Mouse (Mus musculus) CH12.LX (cell line): ENCODE results near the gene Lama1. TPM values are rescaled to one million over a fixed set of nuclear protein-coding genes. Genes with fewer than 3 reads are reported as not detected.

Experiments used
- DNase-seq: peaks from one replicate; pipeline ENCODE4 v3.0.0-alpha.2; 2013; ENCODE audit errors: extremely low read depth
- H3K27ac ChIP-seq: 2 replicates; pipeline ENCODE4 v1.5.1; 2012; ENCODE audit warnings: low read depth, mild to moderate bottlenecking, control low read depth, moderate library complexity; ENCODE audit not compliant: insufficient read depth
- H3K27me3 ChIP-seq: replicated peaks from 2 replicates; pipeline ENCODE3; 2012; ENCODE audit warnings: inconsistent platforms
- H3K36me3 ChIP-seq, 2 experiments: replicated peaks in 1 of 2; 2 replicates each; pipeline versions ENCODE3 to v1.6.1; 2012; ENCODE audit warnings: inconsistent platforms in 1 of 2, low read length in 1 of 2, mild to moderate bottlenecking in 1 of 2, mixed read lengths in 1 of 2, moderate library complexity in 1 of 2; ENCODE audit not compliant: control insufficient read depth in 1 of 2, insufficient read depth in 1 of 2
- H3K4me1 ChIP-seq, 2 experiments: 2 replicates each; pipeline ENCODE4 v1.6.1; 2012; ENCODE audit warnings: inconsistent platforms in 1 of 2, moderate library complexity in 1 of 2; ENCODE audit not compliant: insufficient read depth in 2 of 2, control insufficient read depth in 1 of 2
- H3K4me2 ChIP-seq: 2 replicates; pipeline ENCODE4 v1.6.1; 2012; ENCODE audit warnings: low read depth, mild to moderate bottlenecking, control low read depth; ENCODE audit not compliant: poor library complexity, insufficient read depth, severe bottlenecking
- H3K4me3 ChIP-seq, 3 experiments: fragments of 150-350 bp in 1 of 3; sonication (generic) in 1 of 3; replicated peaks in 1 of 3; 2 replicates each; pipeline versions ENCODE3 to v1.5.1; 2011 to 2012; ENCODE audit warnings: low read depth in 2 of 3, low read length in 2 of 3, mild to moderate bottlenecking in 2 of 3, moderate library complexity in 2 of 3, control low read depth in 1 of 3, improper control_type of control experiment in 1 of 3, inconsistent platforms in 1 of 3, mixed read lengths in 1 of 3; ENCODE audit not compliant: poor library complexity in 1 of 3
- H3K79me2 ChIP-seq: replicated peaks from 2 replicates; pipeline ENCODE4 v1.6.1; 2012; ENCODE audit warnings: mild to moderate bottlenecking, moderate library complexity; ENCODE audit not compliant: control insufficient read depth, poor library complexity, insufficient read depth, severe bottlenecking; ENCODE audit errors: extremely low read depth
- H3K9ac ChIP-seq: 2 replicates; pipeline ENCODE4 v1.6.1; 2012; ENCODE audit warnings: low read depth, mild to moderate bottlenecking, control low read depth, moderate library complexity; ENCODE audit not compliant: insufficient read depth
- H3K9me3 ChIP-seq: replicated peaks from 2 replicates; pipeline ENCODE3; 2012; ENCODE audit warnings: low read length, inconsistent platforms, mixed read lengths
- CHD1 ChIP-seq: IDR thresholded peaks from 2 replicates; pipeline ENCODE4 v1.6.1; 2012; ENCODE audit warnings: low read depth, low read length, improper control_type of control experiment, inconsistent platforms
- CHD2 ChIP-seq: IDR thresholded peaks from 2 replicates; pipeline ENCODE4 v1.6.1; 2011; ENCODE audit warnings: low read length, improper control_type of control experiment
- CTCF ChIP-seq, 2 experiments: IDR thresholded peaks in 1 of 2; conservative IDR thresholded peaks in 1 of 2; 2 replicates each; pipeline ENCODE4 v1.5.1; 2011 to 2012; ENCODE audit warnings: low read depth in 2 of 2, low read length in 2 of 2, improper control_type of control experiment in 1 of 2, inconsistent platforms in 1 of 2, mild to moderate bottlenecking in 1 of 2, moderate library complexity in 1 of 2
- ELF1 ChIP-seq: IDR thresholded peaks from 2 replicates; pipeline ENCODE4 v1.6.1; 2014; ENCODE audit warnings: low read depth, mild to moderate bottlenecking, inconsistent platforms, low read length, improper control_type of control experiment
- ETS1 ChIP-seq: conservative IDR thresholded peaks from 2 replicates; pipeline ENCODE4 v1.6.1; 2012; ENCODE audit warnings: low read depth, mild to moderate bottlenecking, inconsistent platforms, low read length, improper control_type of control experiment, moderate library complexity
- IRF4 ChIP-seq: IDR thresholded peaks from 2 replicates; pipeline ENCODE4 v1.6.1; 2014; ENCODE audit warnings: low read depth, mild to moderate bottlenecking, inconsistent platforms, low read length, improper control_type of control experiment
- JUN ChIP-seq: IDR thresholded peaks from 2 replicates; pipeline ENCODE4 v1.6.1; 2011; ENCODE audit warnings: low read depth, mild to moderate bottlenecking, low read length, improper control_type of control experiment, moderate library complexity; ENCODE audit not compliant: insufficient read depth
- KAT2A ChIP-seq: IDR thresholded peaks from 2 replicates; pipeline ENCODE4 v1.6.1; 2012; ENCODE audit warnings: low read length, improper control_type of control experiment, inconsistent platforms; ENCODE audit not compliant: insufficient replicate concordance
- MAFK ChIP-seq: IDR thresholded peaks from 2 replicates; pipeline ENCODE4 v1.6.1; 2011; ENCODE audit warnings: low read length, improper control_type of control experiment; ENCODE audit not compliant: insufficient replicate concordance
- MAZ ChIP-seq: IDR thresholded peaks from 2 replicates; pipeline ENCODE4 v1.6.1; 2012; ENCODE audit warnings: low read depth, mild to moderate bottlenecking, inconsistent platforms, low read length, improper control_type of control experiment, moderate library complexity
- MYC ChIP-seq: IDR thresholded peaks from 2 replicates; pipeline ENCODE4 v1.6.1; 2011; ENCODE audit warnings: low read depth, mild to moderate bottlenecking, improper control_type of control experiment, low read length
- NELFE ChIP-seq: IDR thresholded peaks from 2 replicates; pipeline ENCODE4 v1.6.1; 2011; ENCODE audit warnings: low read depth, low read length, improper control_type of control experiment
- PAX5 ChIP-seq: IDR thresholded peaks from 2 replicates; pipeline ENCODE4 v1.6.1; 2012; ENCODE audit warnings: low read length, inconsistent platforms, mixed read lengths
- POLR2A ChIP-seq: IDR thresholded peaks from 2 replicates; pipeline ENCODE4 v1.6.1; 2011; ENCODE audit warnings: low read depth, mild to moderate bottlenecking, improper control_type of control experiment, low read length
- POLR2AphosphoS2 ChIP-seq: IDR thresholded peaks from 2 replicates; pipeline ENCODE4 v1.6.1; 2011; ENCODE audit warnings: low read depth, low read length, improper control_type of control experiment
- RAD21 ChIP-seq: IDR thresholded peaks from 2 replicates; pipeline ENCODE4 v1.6.1; 2011; ENCODE audit warnings: low read depth, mild to moderate bottlenecking, low read length, improper control_type of control experiment, moderate library complexity
- SIN3A ChIP-seq: IDR thresholded peaks from 2 replicates; pipeline ENCODE4 v1.6.1; 2012; ENCODE audit warnings: low read length, improper control_type of control experiment, inconsistent platforms
- TCF12 ChIP-seq: IDR thresholded peaks from 2 replicates; pipeline ENCODE4 v1.6.1; 2014; ENCODE audit warnings: low read depth, mild to moderate bottlenecking, inconsistent platforms, low read length, improper control_type of control experiment
- UBTF ChIP-seq: IDR thresholded peaks from 2 replicates; pipeline ENCODE4 v1.6.1; 2012; ENCODE audit warnings: low read depth, mild to moderate bottlenecking, inconsistent platforms, low read length, improper control_type of control experiment, moderate library complexity
- USF1 ChIP-seq: IDR thresholded peaks from 2 replicates; pipeline ENCODE4 v1.6.1; 2014; ENCODE audit warnings: low read depth, mild to moderate bottlenecking, inconsistent platforms, low read length, improper control_type of control experiment
- USF2 ChIP-seq: conservative IDR thresholded peaks from 2 replicates; pipeline ENCODE4 v1.6.1; 2011; ENCODE audit warnings: low read depth, low read length, improper control_type of control experiment
- ZKSCAN1 ChIP-seq: IDR thresholded peaks from 2 replicates; pipeline ENCODE4 v1.6.1; 2012; ENCODE audit warnings: low read depth, inconsistent platforms, low read length, improper control_type of control experiment, borderline replicate concordance
- ZMIZ1 ChIP-seq: IDR thresholded peaks from 2 replicates; pipeline ENCODE4 v1.6.1; 2012; ENCODE audit warnings: low read depth, mild to moderate bottlenecking, inconsistent platforms, low read length, improper control_type of control experiment
- ZNF384 ChIP-seq: IDR thresholded peaks from 2 replicates; pipeline ENCODE4 v1.6.1; 2012; ENCODE audit warnings: low read depth, low read length, improper control_type of control experiment, inconsistent platforms
- dilution Hi-C: fragments of 300-500 bp; cut with MboI; formaldehyde crosslinking; loops from 2 replicates; pipeline ENCODE4 v1.14.3; 2020; ENCODE audit warnings: low sequenced_read_pairs; ENCODE audit not compliant: extremely low pct_unique_long_range_greater_than_20kb, extremely low pct_ligation_motif_present
- in situ Hi-C: fragments of 300-500 bp; cut with MboI; formaldehyde crosslinking; loops from 3 replicates; pipeline ENCODE4 v1.14.3; 2019; ENCODE audit warnings: low sequenced_read_pairs, low pct_ligation_motif_present, low pct_unique_long_range_greater_than_20kb, mixed read lengths
- polyA plus RNA-seq: library from polyadenylated mRNA; unstranded; fragments of >175 nt; gene quantifications from 2 replicates; pipeline ENCODE4 v1.2.1, GENCODE M21; 2012; ENCODE audit warnings: low read depth; ENCODE audit not compliant: insufficient read length
- total RNA-seq, 2 experiments: library from RNA; depleted of rRNA; stranded (reverse); fragments of 300-350 nt in 1 of 2; fragments of >200 nt in 1 of 2; gene quantifications; 2 replicates each; pipeline ENCODE4 v1.2.3; 2012 to 2014

Lama1 gene
- total and polyA plus RNA-seq, 3 experiments = not detected

DNA sequence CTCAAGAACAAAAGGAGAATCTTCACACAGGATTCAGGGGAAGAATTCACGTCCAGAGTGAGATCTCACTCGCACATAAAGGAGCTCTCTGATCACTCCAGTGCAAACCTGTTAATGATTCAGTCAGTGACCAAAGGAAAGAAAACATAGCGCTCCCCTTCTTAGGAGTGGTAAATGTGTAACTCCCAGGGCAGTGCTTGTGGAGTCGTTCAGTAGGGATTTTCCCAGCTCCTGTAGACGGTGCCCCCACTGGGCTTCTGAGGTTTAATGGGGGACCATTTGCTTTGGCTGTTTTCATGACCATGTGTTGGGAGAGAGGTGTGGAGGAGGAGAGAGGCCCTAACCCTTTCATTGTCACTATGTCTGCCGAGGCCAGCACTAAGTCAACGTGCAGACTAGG lies 31.7 kb downstream of the Lama1 start:
- no peaks in the 10 kb centered on the region for H3K4me1 ChIP-seq
- H3K27me3 ChIP-seq = no peaks in the 10 kb centered on the region
- H3K27ac ChIP-seq = no peak overlapping the region
- no peak for TF ChIP-seq POLR2A
- no peak for TF ChIP-seq USF1
- TF ChIP-seq POLR2AphosphoS2 = no peak
- TF ChIP-seq RAD21 = no peak
- no peak for TF ChIP-seq ETS1
- no peak for TF ChIP-seq ELF1
- no peak for TF ChIP-seq TCF12
- TF ChIP-seq CTCF (conservative IDR thresholded peaks at IDR 0.05 in 1 of 2, IDR thresholded peaks at IDR 0.05 in 1 of 2; ENCODE audit: low read depth in 2 of 2, low read length in 2 of 2) = no peak
- no peak for TF ChIP-seq MAZ
- TF ChIP-seq JUN = no peak
- TF ChIP-seq ZNF384 = no peak
- no peak for TF ChIP-seq NELFE
- TF ChIP-seq ZKSCAN1 = no peak
- TF ChIP-seq MAFK = no peak
- TF ChIP-seq KAT2A = no peak
- TF ChIP-seq, all 38 proteins: peak for 0
- no peak for DNase-seq
- Histone ChIP-seq H3K9ac (no peak overlapping the region), H3K79me2 (no peaks in the 10 kb centered on the region), H3K9me3 (peaks cover 85% of the 10 kb centered on the region), H3K4me3 (no peak overlapping the region), H3K4me2 (no peak overlapping the region), H3K36me3 (no peaks in the 10 kb centered on the region)
- dilution Hi-C loops = no loop called here
- in situ Hi-C loops = no loop called here

DNA sequence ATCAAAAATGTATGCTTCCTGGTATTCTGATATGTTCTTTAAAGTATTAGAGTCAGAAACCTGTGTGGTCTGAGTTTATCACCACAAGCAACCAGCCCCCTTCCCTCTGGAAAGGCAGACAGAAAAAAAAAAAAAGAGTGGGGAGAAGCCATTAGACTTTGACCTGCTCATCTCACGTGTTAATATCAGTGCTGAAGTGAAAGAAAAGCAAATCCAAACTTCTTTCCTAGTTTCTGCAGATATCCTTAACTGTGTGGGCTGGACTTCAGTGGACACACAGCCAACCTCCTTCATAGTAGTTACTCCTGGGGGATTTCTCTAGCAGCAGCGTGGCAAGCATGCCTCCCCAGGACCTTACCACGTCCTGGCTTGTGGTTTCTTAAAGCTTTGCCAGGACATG lies 34.0 kb downstream of the Lama1 start:
- Histone ChIP-seq H3K4me3 (no peak overlapping the region), H3K4me1 (no peaks in the 10 kb centered on the region), H3K27me3 (no peaks in the 10 kb centered on the region), H3K9ac (no peak overlapping the region), H3K27ac (no peak overlapping the region), H3K9me3 (peaks cover 88% of the 10 kb centered on the region), H3K79me2 (no peaks in the 10 kb centered on the region), H3K36me3 (no peaks in the 10 kb centered on the region), H3K4me2 (no peak overlapping the region)
- in situ Hi-C loops = no loop called here
- no peak for DNase-seq
- dilution Hi-C loops = no loop called here
- TF ChIP-seq CHD2 (no peak), ZMIZ1 (no peak), ZKSCAN1 (no peak), CHD1 (no peak), PAX5 (no peak), SIN3A (no peak), ELF1 (no peak), USF1 (no peak), IRF4 (no peak), UBTF (no peak), MAZ (no peak), USF2 (no peak), MYC (no peak)
